Mouse (Mus musculus) cerebellum, adult 2 months (tissue): ENCODE results near the gene Serf2. TPM values are rescaled to one million over a fixed set of nuclear protein-coding genes. Genes with fewer than 3 reads are reported as not detected.

ENCODE experiments used
- DNase-seq, 2 experiments: peaks; one replicate each; pipeline ENCODE4 v3.0.0; 2021
- H3K27ac ChIP-seq: fragments of 200-500 bp; 2 replicates; pipeline ENCODE4 v1.5.1; 2012; ENCODE audit warnings: low read length, control low read depth, inconsistent platforms; ENCODE audit not compliant: insufficient read depth
- H3K27me3 ChIP-seq: fragments of 200-500 bp; 2 replicates; pipeline ENCODE4 v1.6.1; 2012; ENCODE audit warnings: inconsistent platforms, mild to moderate bottlenecking, low read length, moderate library complexity; ENCODE audit not compliant: control insufficient read depth, insufficient read depth
- H3K4me1 ChIP-seq: fragments of 200-500 bp; 2 replicates; pipeline ENCODE4 v1.6.1; 2011; ENCODE audit warnings: low read length; ENCODE audit not compliant: control insufficient read depth, insufficient read depth
- H3K4me3 ChIP-seq: fragments of 200-500 bp; replicated peaks from 2 replicates; pipeline ENCODE3; 2011; ENCODE audit warnings: mild to moderate bottlenecking, low read depth, low read length, control low read depth; ENCODE audit not compliant: insufficient read depth
- CTCF ChIP-seq: fragments of 200-500 bp; IDR thresholded peaks from 2 replicates; pipeline ENCODE4 v1.5.1; 2011; ENCODE audit warnings: low read depth, mild to moderate bottlenecking, control low read depth, low read length, moderate library complexity, borderline replicate concordance; ENCODE audit not compliant: insufficient read depth
- POLR2A ChIP-seq: fragments of 200-500 bp; IDR thresholded peaks from 2 replicates; pipeline ENCODE4 v1.6.1; 2011; ENCODE audit warnings: low read length, control low read depth, borderline replicate concordance; ENCODE audit not compliant: insufficient read depth
- WGBS: fragments of 180-500 bp; shearing (Covaris S2); methylation state at CpG from one replicate; pipeline ENCODE4 v1.1.7; 2018; 5-methylcytosine and 5-hydroxymethylcytosine counted together
- polyA plus RNA-seq: library from polyadenylated mRNA; depleted of rRNA; stranded (reverse); fragments of >200 nt; gene quantifications from 2 replicates; pipeline ENCODE4 v1.2.3, GENCODE M21; 2012

Serf2 gene
- polyA plus RNA-seq, 1 experiment, result 303 TPM

DNA sequence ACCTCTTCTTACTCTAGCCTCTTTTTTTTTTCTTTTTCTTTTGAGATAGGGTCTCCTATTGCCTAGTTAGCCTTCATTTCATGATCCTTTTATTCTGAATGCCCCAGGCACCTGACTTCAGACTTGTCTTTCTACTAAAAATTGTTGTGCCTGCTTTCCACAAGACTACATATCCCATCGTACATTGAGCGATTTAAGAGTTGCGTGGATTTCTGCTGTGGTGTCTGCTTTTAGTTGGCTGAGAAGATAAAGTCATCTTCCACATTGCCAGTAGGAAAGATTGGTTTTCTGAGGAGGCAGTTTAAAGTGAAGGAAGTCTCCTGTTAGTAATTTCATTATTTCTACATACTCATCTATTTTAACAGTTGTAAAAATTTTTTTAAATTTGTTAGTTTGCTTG is 33.4 kb upstream of the Serf2 start:
- 49% methylated on average over 3 of the region's 3 CpGs for WGBS
- TF ChIP-seq POLR2A (no peak), CTCF (no peak)
- Histone ChIP-seq H3K27me3 (no peaks in the 10 kb centered on the region), H3K27ac (no peak overlapping the region), H3K4me1 (peaks cover 4% of the 10 kb centered on the region; the same call in 1 of the 2 replicates), H3K4me3 (no peak overlapping the region)
- DNase-seq, result no peak

DNA sequence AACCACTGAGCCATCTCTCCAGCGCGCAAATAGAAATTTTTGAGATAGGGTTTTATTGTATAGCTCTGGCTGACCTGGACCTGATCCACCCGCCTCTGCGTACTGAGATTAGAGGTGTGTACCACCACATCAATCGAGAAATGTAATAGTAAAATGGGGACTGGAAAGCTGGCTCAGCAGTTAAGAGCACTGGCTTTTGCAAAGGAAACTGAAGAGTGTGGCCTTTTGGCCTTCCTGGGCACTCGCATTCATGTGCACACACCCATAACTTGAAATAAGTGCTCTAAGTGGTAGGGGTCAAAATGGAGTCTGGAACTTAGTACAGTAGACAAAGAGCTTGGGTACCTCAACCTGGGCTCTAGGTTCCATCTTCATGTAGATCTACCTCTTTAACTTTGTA is 32.6 kb upstream of the Serf2 start:
- Histone ChIP-seq H3K4me3 (no peak overlapping the region), H3K27me3 (no peaks in the 10 kb centered on the region), H3K4me1 (peaks cover 4% of the 10 kb centered on the region; the same call in 1 of the 2 replicates), H3K27ac (no peak overlapping the region)
- WGBS, result 91% methylated on average over 6 of the region's 6 CpGs
- no peak for DNase-seq
- TF ChIP-seq CTCF (no peak), POLR2A (no peak)

DNA sequence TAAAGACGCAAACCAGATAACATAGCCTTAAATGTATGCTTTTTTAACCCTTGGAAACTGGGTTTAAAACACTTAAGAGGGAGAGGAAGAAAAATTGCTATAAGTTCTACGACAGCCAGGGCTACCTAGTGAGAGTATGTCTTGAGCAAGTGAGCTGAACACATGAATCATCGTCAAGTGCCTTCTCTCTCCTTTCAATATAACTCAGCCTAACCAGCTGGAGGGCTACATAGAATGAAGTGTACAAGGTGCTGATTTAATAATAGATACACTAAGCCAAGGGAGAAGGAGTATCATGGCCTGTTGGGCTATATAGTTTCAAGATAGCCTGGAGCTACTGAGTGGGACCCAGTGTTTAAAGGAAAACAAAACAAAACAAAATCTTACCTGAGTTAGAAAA is 30.5 kb upstream of the Serf2 start:
- no peaks in the 10 kb centered on the region for H3K27me3 ChIP-seq
- no peak overlapping the region for H3K27ac ChIP-seq
- TF ChIP-seq POLR2A, result no peak
- no peak for TF ChIP-seq CTCF
- no peaks in the 10 kb centered on the region; the same call in 1 of the 2 replicates for H3K4me1 ChIP-seq
- WGBS, result 76% methylated on average over 3 of the region's 3 CpGs
- no peak for DNase-seq
- no peak overlapping the region for H3K4me3 ChIP-seq

DNA sequence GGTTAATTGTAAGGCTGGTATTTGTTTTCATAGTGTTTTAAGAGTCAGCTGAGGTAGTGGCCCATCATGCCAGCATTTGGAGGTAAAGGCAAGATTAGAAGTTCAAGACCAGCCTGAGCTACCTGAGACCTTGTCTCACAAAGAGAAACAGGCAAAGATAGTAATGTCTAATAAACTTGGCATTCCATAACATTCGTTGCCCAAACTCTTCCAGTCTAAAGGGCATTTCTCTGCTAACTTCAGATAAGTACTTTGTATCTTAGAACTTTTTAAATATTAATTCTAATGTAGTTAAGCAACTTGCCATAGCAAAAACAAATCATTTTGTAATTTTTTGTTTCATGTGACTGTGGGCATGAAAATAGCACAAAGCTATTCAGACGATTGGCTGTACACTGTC is 25.8 kb upstream of the Serf2 start:
- Histone ChIP-seq H3K27me3 (no peaks in the 10 kb centered on the region), H3K4me3 (no peak overlapping the region), H3K4me1 (no peaks in the 10 kb centered on the region), H3K27ac (no peak overlapping the region)
- 88% methylated on average over 2 of the region's 2 CpGs for WGBS
- no peak for DNase-seq
- TF ChIP-seq POLR2A, result no peak
- TF ChIP-seq CTCF, result no peak

DNA sequence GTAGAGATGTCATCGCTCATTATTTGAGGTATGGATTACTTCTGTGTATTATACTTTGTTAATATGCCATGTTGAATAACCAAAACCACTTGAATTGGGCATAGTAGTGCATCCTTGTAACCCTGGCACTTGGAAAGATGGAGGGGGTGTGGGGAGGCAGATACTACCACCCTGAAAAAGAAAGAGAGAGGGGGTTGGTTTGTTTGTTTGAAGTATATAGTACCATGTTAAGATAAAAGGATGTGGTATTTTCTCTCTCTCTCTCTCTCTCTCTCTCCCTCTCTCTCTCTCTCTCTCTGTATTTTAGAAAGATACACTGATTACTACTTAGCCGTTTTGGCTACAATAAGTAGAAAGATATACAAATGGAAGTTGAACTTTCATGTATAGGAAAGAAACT is 23.1 kb upstream of the Serf2 start:
- no peak for TF ChIP-seq POLR2A
- no peak for TF ChIP-seq CTCF
- no peaks in the 10 kb centered on the region for H3K27me3 ChIP-seq
- no peak overlapping the region for H3K4me3 ChIP-seq
- no peak overlapping the region for H3K27ac ChIP-seq
- DNase-seq, result no peak
- 95% methylated on average over 2 of the region's 2 CpGs for WGBS
- H3K4me1 ChIP-seq, result no peaks in the 10 kb centered on the region

DNA sequence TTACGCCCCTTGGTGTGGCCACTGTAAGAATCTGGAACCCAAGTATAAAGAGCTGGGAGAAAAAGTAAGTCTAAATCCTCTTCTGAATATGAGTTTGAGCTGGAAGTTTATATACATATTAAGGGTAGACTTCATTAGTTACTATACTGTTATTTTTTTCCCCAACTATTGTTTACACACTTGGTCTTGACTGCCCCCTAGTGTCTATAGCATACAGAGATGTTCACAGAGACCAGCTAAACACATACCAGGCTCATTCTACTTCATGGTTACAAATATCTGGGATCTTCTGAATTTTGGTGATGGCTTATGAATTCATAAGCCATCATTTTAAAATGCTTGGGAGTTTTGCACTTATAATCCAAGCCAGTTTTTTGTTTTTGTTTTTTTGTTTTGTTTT is 14.1 kb upstream of the Serf2 start:
- 100% methylated on average over 1 of the region's 1 CpGs for WGBS
- H3K4me1 ChIP-seq, result no peaks in the 10 kb centered on the region
- no peak overlapping the region for H3K4me3 ChIP-seq
- DNase-seq, result no peak
- peak; percentile 27; the same call in 1 of the 2 replicates for TF ChIP-seq CTCF
- TF ChIP-seq POLR2A, result no peak
- H3K27ac ChIP-seq, result no peak overlapping the region
- no peaks in the 10 kb centered on the region for H3K27me3 ChIP-seq

DNA sequence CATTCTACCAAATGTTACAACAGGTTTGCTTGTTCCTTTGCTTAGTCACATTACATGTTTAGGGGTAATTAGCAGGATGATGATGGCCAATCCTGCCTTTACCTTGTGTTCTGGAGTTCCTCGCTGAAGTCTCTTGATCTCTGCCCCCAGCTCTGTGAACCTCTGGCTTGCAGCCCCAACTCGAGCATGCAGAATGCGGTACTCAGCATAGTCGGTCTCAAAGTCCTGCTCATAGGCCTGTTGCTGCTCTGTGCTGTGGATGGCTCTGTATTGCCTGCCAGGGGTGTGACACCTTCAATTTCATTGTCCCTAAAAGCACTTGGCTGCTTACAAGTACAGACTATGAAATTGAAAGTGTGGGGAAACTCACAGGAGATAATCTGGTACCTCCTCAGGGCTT is 9.2 kb upstream of the Serf2 start:
- Histone ChIP-seq H3K27me3 (no peaks in the 10 kb centered on the region), H3K4me3 (no peak overlapping the region), H3K27ac (no peak overlapping the region), H3K4me1 (peaks cover 6% of the 10 kb centered on the region)
- WGBS, result 69% methylated on average over 4 of the region's 4 CpGs
- no peak for TF ChIP-seq CTCF
- no peak for TF ChIP-seq POLR2A
- no peak for DNase-seq

DNA sequence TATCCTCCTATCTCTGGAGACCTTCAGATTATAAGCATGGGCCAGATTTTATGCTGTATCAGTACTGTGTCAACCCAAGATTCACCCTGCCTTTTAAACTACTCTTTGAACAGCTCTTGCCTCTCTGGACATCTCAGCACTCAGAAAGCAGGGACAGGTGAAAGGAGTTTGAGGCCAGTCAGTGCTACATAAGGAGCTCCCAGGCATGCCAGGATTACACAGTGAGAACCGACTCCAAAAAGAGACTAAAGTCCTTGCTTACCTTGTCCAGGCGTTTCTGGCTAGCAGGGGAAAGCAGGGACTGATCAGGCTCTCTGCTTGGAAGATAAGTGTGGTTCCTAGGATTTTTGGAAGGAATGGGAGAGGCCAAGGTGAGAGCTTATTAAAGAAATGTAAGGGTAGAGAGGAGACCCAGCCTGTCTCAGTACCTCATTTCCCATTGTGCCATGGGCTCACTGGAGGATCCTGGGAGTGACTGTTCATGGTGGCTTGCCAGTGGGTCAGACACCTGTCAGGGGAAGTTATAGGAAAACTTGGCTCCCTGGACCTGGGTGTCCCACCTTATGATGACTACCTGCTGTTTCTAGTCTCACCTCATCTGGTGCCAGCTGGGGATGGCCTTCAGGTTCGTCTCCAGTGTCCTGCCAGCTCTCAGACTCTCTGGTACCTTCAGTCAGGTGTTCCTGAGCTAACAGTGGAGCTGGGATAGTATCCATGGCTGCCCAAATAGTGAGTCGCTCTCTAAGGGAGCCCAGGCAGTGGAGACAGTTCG is 8.0 kb upstream of the Serf2 start:
- Histone ChIP-seq H3K4me1 (peaks cover 6% of the 10 kb centered on the region), H3K27ac (no peak overlapping the region), H3K4me3 (no peak overlapping the region), H3K27me3 (no peaks in the 10 kb centered on the region)
- 63% methylated on average over 5 of the region's 5 CpGs for WGBS
- no peak for DNase-seq
- TF ChIP-seq POLR2A (no peak), CTCF (no peak)
